Mouse (Mus musculus) lung, adult 2 months (tissue): ENCODE results near the gene Mrps2. TPM values are rescaled to one million over a fixed set of nuclear protein-coding genes. Genes with fewer than 3 reads are reported as not detected.
"Not testable (repeated sequence)": the region's sequence is repeated elsewhere in the genome, so short reads cannot be mapped to it uniquely, and the experiment has no call there.

Experiments used
- DNase-seq: peaks from one replicate; pipeline ENCODE4 v3.0.0; 2022
- H3K4me1 ChIP-seq: fragments of 200-500 bp; 2 replicates; pipeline ENCODE4 v1.6.1; 2011; ENCODE audit warnings: low read length; ENCODE audit not compliant: control insufficient read depth, insufficient read depth
- H3K4me3 ChIP-seq: fragments of 200-500 bp; replicated peaks from 2 replicates; pipeline ENCODE3; 2011; ENCODE audit warnings: low read depth, mild to moderate bottlenecking, control low read depth, low read length; ENCODE audit errors: extremely low read depth
- CTCF ChIP-seq: fragments of 200-500 bp; IDR thresholded peaks from 2 replicates; pipeline ENCODE4 v1.5.1; 2011; ENCODE audit warnings: mild to moderate bottlenecking, low read length, control low read depth; ENCODE audit not compliant: insufficient read depth
- POLR2A ChIP-seq: fragments of 200-500 bp; IDR thresholded peaks from 2 replicates; pipeline ENCODE4 v1.6.1; 2011; ENCODE audit warnings: low read depth, mild to moderate bottlenecking, control low read depth, low read length, borderline replicate concordance; ENCODE audit errors: extremely low read depth
- WGBS: fragments of 180-500 bp; shearing (Covaris S2); methylation state at CpG from one replicate; pipeline ENCODE4 v1.1.7; 2018; 5-methylcytosine and 5-hydroxymethylcytosine counted together
- polyA plus RNA-seq: library from polyadenylated mRNA; depleted of rRNA; stranded (reverse); fragments of >200 nt; gene quantifications from 2 replicates; pipeline ENCODE4 v1.2.3, GENCODE M21; 2012

Mrps2 gene
- polyA plus RNA-seq, 1 experiment = 25.1 TPM

- no peak for TF ChIP-seq POLR2A
- TF ChIP-seq CTCF = no peak
- 0 out of 2 replicates have a peak, but pooled peaks cover 3% of the 10 kb centered on the region for H3K4me1 ChIP-seq
- DNase-seq = no peak
- H3K4me3 ChIP-seq = no peak overlapping the region
- WGBS = 63% methylated on average over 4 of the region's 4 CpGs
Measured at GRCm38 (mm10) chr2:28498431-28498830, 30.6 kb downstream of the Mrps2 start.

- TF ChIP-seq POLR2A (no peak), CTCF (no peak)
- no peaks in the 10 kb centered on the region for H3K4me1 ChIP-seq
- 67% methylated on average over 10 of the region's 10 CpGs for WGBS
- H3K4me3 ChIP-seq = no peak overlapping the region
- no peak for DNase-seq
Measured at GRCm38 (mm10) chr2:28502987-28503386, 35.1 kb downstream of the Mrps2 start.

GRCm38 (mm10) chr2:28504676-28505075 lies 36.8 kb downstream of the Mrps2 start:
- TF ChIP-seq CTCF (no peak), POLR2A (no peak)
- no peak for DNase-seq
- no peak overlapping the region for H3K4me3 ChIP-seq
- 87% methylated on average over 13 of the region's 13 CpGs for WGBS
- no peaks in the 10 kb centered on the region for H3K4me1 ChIP-seq

- 64% methylated on average over 3 of the region's 3 CpGs for WGBS
- no peak for TF ChIP-seq CTCF
- no peak for TF ChIP-seq POLR2A
- no peaks in the 10 kb centered on the region for H3K4me1 ChIP-seq
- no peak for DNase-seq
- H3K4me3 ChIP-seq = no peak within 1 kb of the TSS
Measured at GRCm38 (mm10) chr2:28505795-28506194, 37.9 kb downstream of the Mrps2 start, which contains the start of gene Gm10134. Gene Gm10134 (plus strand): TSS chr2:28506095.

- Histone ChIP-seq H3K4me3 (no peak overlapping the region), H3K4me1 (no peaks in the 10 kb centered on the region)
- DNase-seq = no peak
- TF ChIP-seq CTCF (no peak), POLR2A (no peak)
- 80% methylated on average over 6 of the region's 6 CpGs for WGBS
Measured at GRCm38 (mm10) chr2:28506291-28506690, 38.4 kb downstream of the Mrps2 start.

- not testable (repeated sequence) for DNase-seq, H3K4me1 ChIP-seq, H3K4me3 ChIP-seq
- 56% methylated on average over 5 of the region's 5 CpGs for WGBS
Measured at GRCm38 (mm10) chr2:28511600-28511999, 43.7 kb downstream of the Mrps2 start.

DNA sequence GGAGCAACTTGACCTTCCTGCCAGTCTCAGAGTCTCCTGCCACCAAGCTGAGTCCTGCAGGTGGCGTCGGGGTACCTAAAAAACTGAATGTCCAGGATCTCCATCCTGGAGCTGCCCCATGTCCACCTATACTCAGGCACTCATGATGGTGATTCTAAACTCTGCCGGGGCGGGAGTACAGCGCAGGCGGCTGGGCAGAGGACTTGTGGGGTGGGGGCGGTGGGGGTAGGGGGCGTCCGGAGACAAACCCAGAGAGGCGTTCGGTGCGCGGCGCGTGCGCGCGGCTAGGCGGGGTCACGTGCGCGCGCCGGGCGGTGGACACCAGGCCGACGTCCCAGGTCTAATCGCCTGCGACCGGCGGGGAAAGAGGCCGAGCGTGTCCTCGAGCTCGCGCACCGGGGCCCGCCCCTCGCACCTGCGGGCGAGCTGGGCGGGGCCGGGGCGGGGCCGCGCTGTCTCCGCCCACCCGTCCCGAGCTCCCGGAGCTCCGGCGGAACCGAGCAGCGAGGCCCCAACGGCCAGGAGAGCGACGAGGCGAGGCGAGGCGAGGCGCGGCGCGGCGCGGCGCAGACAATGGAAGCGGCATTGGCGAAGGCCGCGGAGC lies 45.0 kb downstream of the Mrps2 start, which contains the start of gene Ralgds:
Ralgds (plus strand) TSS at position 328 of the 604 bp plus-strand sequence.
- peak within 1 kb of the TSS; percentile 71 for H3K4me3 ChIP-seq
- under 1% methylated on average over 66 of the region's 71 CpGs for WGBS
- peaks cover 12% of the 10 kb centered on the region for H3K4me1 ChIP-seq
- no peak for DNase-seq
- no peak; the same call in 1 of the 2 replicates for TF ChIP-seq POLR2A
- TF ChIP-seq CTCF = 0 out of 2 replicates have a peak, but pooled peaks have one; percentile 22

DNA sequence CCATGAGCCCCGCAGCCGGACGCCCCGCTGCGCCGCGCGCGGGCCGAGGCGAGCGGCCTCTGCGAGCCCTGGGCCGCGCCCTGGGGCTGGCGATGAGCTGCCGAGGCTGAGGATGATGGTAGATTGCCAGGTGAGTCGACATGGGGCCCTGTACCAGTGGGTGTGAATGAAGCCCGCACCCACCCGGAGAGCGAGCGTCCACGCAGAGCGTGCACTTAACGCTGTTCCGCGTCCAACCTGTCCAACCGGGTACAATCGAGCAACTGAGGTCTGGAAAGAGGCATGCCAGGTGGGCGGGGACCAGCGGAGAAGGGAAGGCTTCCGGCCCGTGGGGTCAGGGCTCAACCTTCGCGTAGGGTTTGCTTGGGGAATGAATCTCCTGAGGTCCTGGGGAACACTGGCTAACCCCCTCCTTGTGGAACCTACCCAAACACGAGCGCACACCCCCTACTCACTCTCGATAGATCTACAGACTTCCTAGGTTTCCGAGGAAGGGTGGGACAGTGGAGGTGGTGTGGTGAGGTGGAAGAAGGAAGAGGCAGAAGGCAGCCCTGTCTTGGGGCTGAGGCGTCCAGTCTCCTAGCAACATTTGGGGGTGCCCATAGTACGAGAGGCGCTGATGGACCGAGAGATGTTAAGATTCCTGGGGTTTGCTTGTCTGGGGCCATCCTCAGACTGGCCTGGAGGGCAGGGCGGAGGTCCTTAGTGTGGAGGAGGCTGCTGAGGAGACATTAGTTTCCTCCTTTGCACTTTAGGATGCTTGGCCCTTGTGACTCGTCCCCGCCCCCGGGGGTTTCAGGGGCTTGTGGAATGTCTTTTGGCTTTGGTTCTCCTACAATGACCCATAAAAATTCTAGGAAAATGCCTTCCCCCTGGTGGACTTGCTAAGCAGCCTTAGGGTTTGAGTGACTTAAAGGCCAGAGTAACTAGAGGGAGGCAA lies 45.8 kb downstream of the Mrps2 start:
- Histone ChIP-seq H3K4me1 (peaks cover 12% of the 10 kb centered on the region), H3K4me3 (peak overlapping the region; percentile 71)
- 4% methylated on average over 47 of the region's 47 CpGs for WGBS
- TF ChIP-seq CTCF (no peak), POLR2A (peak; percentile 11; the same call in 1 of the 2 replicates)
- DNase-seq = no peak

DNA sequence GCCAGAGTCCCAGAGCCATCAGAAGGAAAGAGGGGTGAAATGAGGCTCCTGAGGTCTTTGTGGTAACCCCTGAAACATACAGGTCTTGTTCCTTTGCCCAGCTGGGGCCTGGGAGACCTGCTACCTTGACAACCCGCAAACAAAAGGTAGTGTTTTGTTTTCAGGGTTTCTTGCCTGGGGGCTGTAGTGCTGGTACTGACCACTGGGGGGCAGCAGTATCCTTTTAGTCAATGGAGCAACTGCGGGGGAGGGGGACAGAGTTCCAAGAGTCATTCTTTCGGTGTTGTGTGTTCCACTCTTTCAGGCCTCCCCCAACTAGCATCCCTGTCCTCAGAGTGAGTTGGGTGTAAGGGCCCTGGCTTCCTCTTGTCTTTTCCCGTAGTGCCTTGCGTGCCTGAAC lies 46.6 kb downstream of the Mrps2 start:
- WGBS = 8% methylated on average over 5 of the region's 5 CpGs

More for the DNA sequence above, 46.6 kb downstream of the Mrps2 start:
- TF ChIP-seq POLR2A = 0 out of 2 replicates have a peak, but pooled peaks have one; percentile 8
- TF ChIP-seq CTCF = peak; percentile 83
- DNase-seq = peak; percentile 84
- Histone ChIP-seq H3K4me3 (no peak overlapping the region), H3K4me1 (peaks cover 12% of the 10 kb centered on the region)
